Mouse (Mus musculus): ENCODE measurements around the gene Diaph2.

DNA sequence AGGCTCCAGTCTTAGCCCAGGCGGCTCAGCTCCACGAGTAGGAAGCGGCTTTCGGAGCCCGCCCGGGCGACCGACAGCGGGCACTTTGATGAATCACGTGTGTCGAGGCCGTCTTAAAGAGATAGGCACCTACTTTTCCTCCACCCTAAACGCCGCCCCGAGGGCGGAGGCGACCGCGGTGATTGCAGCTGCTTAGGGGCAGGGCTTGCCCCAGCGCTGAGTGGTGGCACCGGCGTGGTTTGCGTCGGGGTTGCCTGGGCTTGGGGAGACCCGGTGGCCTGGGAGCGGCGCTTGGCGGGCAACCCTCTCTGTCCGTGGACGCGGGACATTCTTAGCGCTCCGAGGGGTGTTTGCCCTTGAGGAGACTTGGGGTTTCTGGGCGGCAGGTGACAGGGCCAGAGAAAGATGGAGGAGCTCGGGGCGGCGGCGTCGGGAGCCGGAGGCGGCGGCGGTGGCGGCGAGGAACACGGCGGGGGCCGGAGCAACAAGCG, at the start of gene Diaph2:
- TF ChIP-seq CTCF (IDR thresholded peaks at IDR 0.05; ENCODE audit: low read depth, low read length) (no peak), POLR2A (IDR thresholded peaks at IDR 0.05; ENCODE audit: extremely low read depth, insufficient read depth, low read length) (peak; percentile 76)

Measured in liver, adult 2 months (tissue).